Mouse (Mus musculus) kidney, embryonic 14.5 days (tissue): ENCODE measurements around the gene Marcksl1. TPM values are rescaled to one million over a fixed set of nuclear protein-coding genes. Genes with fewer than 3 reads are reported as not detected.
A peak's percentile ranks its signal among the peaks of the same experiment; 100 is the strongest.

Source experiments
- ATAC-seq: fragments of 200-750 bp; cut with Nextera tagmentation; 2 replicates; pipeline ENCODE4 v1.8.0; 2017; ENCODE audit warnings: moderate number of reproducible peaks, mild to moderate bottlenecking, moderate TSS enrichment, moderate library complexity; ENCODE audit not compliant: low FRiP score, low TSS enrichment
- H3K27ac ChIP-seq: fragments of 300-500 bp; sonication (generic); 2 replicates; pipeline ENCODE4 v1.5.1; 2014; ENCODE audit warnings: low read depth, mild to moderate bottlenecking, low read length, moderate library complexity, mixed read lengths
- H3K27me3 ChIP-seq: fragments of 300-500 bp; sonication (generic); 2 replicates; pipeline ENCODE4 v1.6.1; 2014; ENCODE audit warnings: mild to moderate bottlenecking, low read length; ENCODE audit not compliant: control insufficient read depth, insufficient read depth
- H3K36me3 ChIP-seq: fragments of 300-500 bp; sonication (generic); 2 replicates; pipeline ENCODE4 v1.6.1; 2014; ENCODE audit warnings: low read length, mixed read lengths; ENCODE audit not compliant: control insufficient read depth, insufficient read depth
- H3K4me1 ChIP-seq: fragments of 300-500 bp; sonication (generic); 2 replicates; pipeline ENCODE4 v1.6.1; 2014; ENCODE audit warnings: low read length, mixed read lengths; ENCODE audit not compliant: control insufficient read depth, insufficient read depth
- H3K4me2 ChIP-seq: fragments of 300-500 bp; sonication (generic); replicated peaks from 2 replicates; pipeline ENCODE4 v1.6.1; 2014; ENCODE audit warnings: low read depth, mild to moderate bottlenecking, low read length
- H3K4me3 ChIP-seq: fragments of 300-500 bp; sonication (generic); 2 replicates; pipeline ENCODE4 v1.5.1; 2014; ENCODE audit warnings: mild to moderate bottlenecking, low read length
- H3K9ac ChIP-seq: fragments of 300-500 bp; sonication (generic); 2 replicates; pipeline ENCODE4 v1.6.1; 2014; ENCODE audit warnings: low read depth, mild to moderate bottlenecking, low read length, moderate library complexity
- H3K9me3 ChIP-seq: fragments of 300-500 bp; sonication (generic); 2 replicates; pipeline ENCODE4 v1.6.1; 2016; ENCODE audit warnings: low read length; ENCODE audit not compliant: control insufficient read depth
- WGBS: fragments of 180-500 bp; shearing (Covaris S2); extraction: QIAGEN DNeasy Blood & Tissue Kit; methylation state at CpG from one replicate; pipeline ENCODE4 v1.1.7; 2014; 5-methylcytosine and 5-hydroxymethylcytosine counted together
- polyA plus RNA-seq: library from polyadenylated mRNA; unstranded; fragments of >200 nt; fragmentation: Nextera tagmentation; extraction: Ambion mirVana; gene quantifications from 2 replicates; pipeline ENCODE4 v1.2.1, GENCODE M21; 2014

Gene Marcksl1
- 823 and 993 TPM in 2 replicates for polyA plus RNA-seq

DNA sequence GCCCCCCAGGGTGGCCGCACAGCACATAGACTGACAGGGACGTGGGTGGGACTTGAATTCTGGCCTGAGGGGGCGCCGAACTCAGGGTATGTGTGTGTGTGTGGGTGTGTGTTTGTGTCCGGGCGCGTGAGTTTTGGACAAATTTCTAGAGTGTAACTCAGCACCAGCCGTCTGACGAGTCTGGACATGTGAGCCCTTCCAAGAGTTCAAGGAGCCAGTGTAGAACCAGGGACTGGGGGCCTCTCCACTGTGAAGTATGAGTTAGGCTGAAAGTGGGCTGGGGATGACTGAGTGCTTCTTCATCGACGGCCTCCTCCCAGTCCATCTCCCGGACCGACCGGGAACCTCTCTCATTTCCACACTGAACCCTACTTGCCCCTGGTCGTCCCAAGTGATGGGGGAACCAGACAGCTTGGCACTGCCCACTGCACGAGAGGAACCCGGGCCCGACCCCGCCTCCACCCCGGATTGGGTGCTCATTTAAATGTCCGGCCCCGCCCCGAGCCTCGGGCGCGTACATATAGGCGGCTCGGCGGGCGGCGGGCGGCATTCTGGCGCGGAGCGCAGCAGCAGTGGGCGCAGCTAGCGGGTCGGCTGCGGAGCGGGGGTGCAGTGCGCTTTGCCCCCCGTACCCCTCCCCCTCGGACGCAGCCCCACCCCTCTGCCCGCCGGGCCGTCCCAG is at the start of gene Marcksl1:
Gene Marcksl1 (plus strand): TSS at position 496 of the 682 bp plus-strand sequence.
- Histone ChIP-seq H3K9me3 (no peaks in the 10 kb centered on the region), H3K27ac (peak within 1 kb of the TSS; percentile 97), H3K4me2 (peak within 1 kb of the TSS; percentile 77), H3K27me3 (no peaks in the 10 kb centered on the region), H3K36me3 (peaks cover 29% of the 10 kb centered on the region), H3K4me1 (peaks cover 10% of the 10 kb centered on the region), H3K4me3 (peak within 1 kb of the TSS; percentile 100), H3K9ac (peak within 1 kb of the TSS; percentile 100)
- WGBS, result 3% methylated on average over 46 of the region's 47 CpGs
- peak; percentile 85 for ATAC-seq

DNA sequence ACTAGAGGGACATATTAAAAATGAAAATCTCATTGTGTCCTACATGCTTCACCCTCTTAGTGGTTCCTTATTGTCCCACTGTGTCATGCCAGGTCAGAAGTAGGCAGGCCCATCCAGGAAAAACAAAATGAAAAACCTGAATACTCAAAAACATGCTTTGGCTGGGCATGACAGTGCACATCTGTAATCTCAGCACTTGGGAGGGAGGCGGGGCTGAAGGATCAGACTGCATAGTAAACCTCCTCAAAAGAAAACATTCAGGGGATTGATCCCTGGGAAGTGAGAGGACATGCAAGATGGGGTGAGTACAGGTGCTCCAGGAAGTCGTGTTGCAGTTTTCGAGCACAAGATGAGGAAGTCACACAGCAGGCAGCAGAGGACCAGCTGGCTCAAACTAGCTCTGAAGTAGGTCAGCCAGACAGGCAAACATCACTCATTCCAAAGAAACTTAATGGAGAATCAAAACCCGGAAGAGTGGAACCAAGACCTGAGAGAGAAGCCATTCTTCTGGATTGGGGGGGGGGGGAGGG is 49.0 kb upstream of the Marcksl1 start:
- no peak for ATAC-seq
- H3K36me3 ChIP-seq, result peaks cover 42% of the 10 kb centered on the region

DNA sequence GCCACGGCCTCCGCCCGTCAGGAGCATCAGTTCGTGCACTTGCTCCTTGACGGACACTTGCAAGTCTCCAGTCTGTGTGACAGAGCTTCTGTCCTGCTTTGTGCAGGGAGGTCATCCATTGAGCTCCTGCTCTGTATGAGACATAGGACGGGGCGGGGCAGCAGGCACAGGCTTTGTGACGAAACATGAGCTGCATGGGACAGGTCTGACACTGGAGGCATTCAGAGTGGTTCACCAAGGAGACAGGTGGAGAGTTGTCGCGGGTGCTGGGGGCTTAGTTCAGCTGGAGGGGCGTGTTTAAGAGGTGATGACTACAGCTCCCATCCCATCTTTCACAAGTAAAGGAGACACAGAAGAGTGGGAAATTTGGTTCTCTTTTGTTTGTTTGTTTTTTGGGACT is 37.3 kb upstream of the Marcksl1 start:
- WGBS, result 86% methylated on average over 11 of the region's 11 CpGs
- no peaks in the 10 kb centered on the region for H3K4me1 ChIP-seq
- no peak overlapping the region for H3K4me2 ChIP-seq
- H3K27me3 ChIP-seq, result no peaks in the 10 kb centered on the region
- no peak for ATAC-seq
- no peak overlapping the region for H3K4me3 ChIP-seq
- H3K36me3 ChIP-seq, result peaks cover 65% of the 10 kb centered on the region
- H3K9ac ChIP-seq, result no peak overlapping the region
- H3K9me3 ChIP-seq, result no peaks in the 10 kb centered on the region
- no peak overlapping the region for H3K27ac ChIP-seq

More for the DNA sequence above, 49.0 kb upstream of the Marcksl1 start:
- H3K4me1 ChIP-seq, result peaks cover 10% of the 10 kb centered on the region
- no peaks in the 10 kb centered on the region for H3K27me3 ChIP-seq
- H3K9me3 ChIP-seq, result no peaks in the 10 kb centered on the region
- H3K4me3 ChIP-seq, result no peak overlapping the region
- WGBS, result 75% methylated on average over 4 of the region's 4 CpGs
- no peak overlapping the region for H3K9ac ChIP-seq
- H3K27ac ChIP-seq, result no peak overlapping the region
- H3K4me2 ChIP-seq, result no peak overlapping the region

- Histone ChIP-seq H3K9ac (no peak overlapping the region), H3K4me3 (no peak overlapping the region), H3K27me3 (no peaks in the 10 kb centered on the region), H3K9me3 (no peaks in the 10 kb centered on the region), H3K36me3 (peaks cover 54% of the 10 kb centered on the region), H3K27ac (no peak overlapping the region), H3K4me2 (no peak overlapping the region), H3K4me1 (no peaks in the 10 kb centered on the region)
- WGBS, result 93% methylated on average over 3 of the region's 3 CpGs
- no peak for ATAC-seq
Observed at GRCm38 (mm10) chr4:129479863-129480262, 33.5 kb upstream of the Marcksl1 start.

DNA sequence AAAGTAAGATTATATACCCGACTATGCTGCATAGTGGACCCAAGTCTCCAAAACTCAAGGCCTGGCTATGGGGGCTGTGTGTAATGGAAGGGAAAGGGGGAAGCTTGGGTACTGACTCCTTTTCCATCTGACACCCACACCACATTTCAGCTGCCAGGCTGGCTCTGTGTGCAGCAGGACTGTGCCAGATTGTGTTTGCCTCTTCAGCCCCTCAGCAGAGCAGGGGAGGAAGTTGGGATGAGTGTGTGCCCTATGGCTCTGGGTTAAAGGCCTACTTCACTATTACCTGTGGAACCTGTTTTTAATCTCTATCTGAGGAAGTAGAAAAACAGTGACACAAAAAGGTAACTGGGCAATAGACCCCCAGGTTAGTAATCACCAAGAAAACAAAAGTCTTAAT is 32.3 kb upstream of the Marcksl1 start:
- Histone ChIP-seq H3K4me2 (no peak overlapping the region), H3K27me3 (no peaks in the 10 kb centered on the region), H3K4me3 (no peak overlapping the region), H3K36me3 (peaks cover 57% of the 10 kb centered on the region), H3K27ac (no peak overlapping the region), H3K9ac (no peak overlapping the region), H3K9me3 (no peaks in the 10 kb centered on the region), H3K4me1 (no peaks in the 10 kb centered on the region)
- WGBS, result 76% methylated on average over 1 of the region's 1 CpGs
- ATAC-seq, result no peak

DNA sequence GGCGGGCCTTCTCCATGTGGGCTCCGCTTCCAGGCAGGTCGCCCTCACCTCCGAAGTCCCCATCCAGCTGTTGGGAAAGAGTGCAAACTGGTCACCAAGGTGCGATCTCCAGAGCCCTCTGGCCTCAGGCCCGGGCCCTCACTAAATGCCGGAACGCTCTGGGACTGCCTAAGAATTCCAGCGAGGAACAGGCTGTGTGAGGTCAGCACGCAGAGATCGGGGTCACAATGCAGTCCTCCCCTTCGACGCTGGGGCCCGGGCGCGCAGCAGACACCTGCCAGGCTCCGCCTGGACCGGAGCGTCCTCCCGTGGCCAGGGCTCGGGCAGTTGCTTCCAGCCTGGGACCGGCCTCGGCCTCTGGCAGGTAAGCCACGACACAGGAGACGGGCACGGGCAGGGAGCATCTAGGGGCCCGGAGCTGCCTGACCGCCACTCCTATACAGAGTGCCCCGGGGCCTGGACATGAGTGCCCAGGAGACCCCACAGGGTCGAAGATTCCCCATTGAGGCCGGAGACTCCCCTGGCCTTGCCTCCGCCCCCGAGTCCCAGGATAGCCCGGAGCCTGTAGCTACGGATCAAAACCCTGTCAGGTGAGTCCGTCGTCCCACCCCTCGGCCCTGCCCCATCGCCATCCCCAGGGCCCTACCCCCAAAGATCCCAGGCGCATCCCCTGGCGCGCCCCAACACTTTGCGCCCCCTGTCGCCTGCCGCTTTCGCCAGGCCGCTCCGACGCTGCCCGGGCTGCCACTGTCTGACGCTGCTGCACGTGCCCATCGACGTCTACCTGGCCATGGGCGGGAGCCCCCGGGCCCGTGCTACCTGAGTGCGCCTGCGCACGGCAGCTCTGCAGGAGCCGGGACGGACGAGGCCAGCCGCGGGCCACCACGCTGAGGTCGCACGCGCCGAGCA is 22.2 kb upstream of the Marcksl1 start, which contains the start of the genes Tssk3 and Fam229a:
Gene Tssk3 (minus strand): TSS at position 51 of the 909 bp plus-strand sequence.
Gene Fam229a (plus strand): TSS at position 219 of the 909 bp plus-strand sequence.
- Histone ChIP-seq H3K9ac (peak within 1 kb of the TSS; percentile 42), H3K9me3 (no peaks in the 10 kb centered on the region), H3K27me3 (peaks cover 10% of the 10 kb centered on the region), H3K4me2 (peak within 1 kb of the TSS; percentile 69), H3K36me3 (peaks cover 31% of the 10 kb centered on the region), H3K27ac (no peak within 1 kb of the TSS), H3K4me1 (peaks cover 12% of the 10 kb centered on the region), H3K4me3 (peak within 1 kb of the TSS; percentile 40)
- peak; percentile 63 for ATAC-seq
- WGBS, result 5% methylated on average over 70 of the region's 70 CpGs

GRCm38 (mm10) chr4:129494681-129495080 is 18.7 kb upstream of the Marcksl1 start:
- no peak for ATAC-seq
- Histone ChIP-seq H3K9me3 (no peaks in the 10 kb centered on the region), H3K4me1 (peaks cover 24% of the 10 kb centered on the region), H3K27ac (no peak overlapping the region), H3K27me3 (peaks cover 10% of the 10 kb centered on the region), H3K36me3 (no peaks in the 10 kb centered on the region), H3K9ac (no peak overlapping the region), H3K4me2 (no peak overlapping the region), H3K4me3 (no peak overlapping the region)
- WGBS, result 70% methylated on average over 6 of the region's 7 CpGs

- Histone ChIP-seq H3K27ac (peak overlapping the region; percentile 62; the same call in 1 of the 2 replicates), H3K4me3 (no peak overlapping the region), H3K4me1 (peaks cover 28% of the 10 kb centered on the region), H3K9ac (no peak overlapping the region), H3K9me3 (no peaks in the 10 kb centered on the region), H3K27me3 (peaks cover 8% of the 10 kb centered on the region), H3K36me3 (no peaks in the 10 kb centered on the region), H3K4me2 (no peak overlapping the region; the same call in 1 of the 2 replicates)
- no peak for ATAC-seq
- WGBS, result 42% methylated on average over 16 of the region's 16 CpGs
Observed at GRCm38 (mm10) chr4:129495672-129496562, 17.5 kb upstream of the Marcksl1 start.
